Mouse (Mus musculus) spleen, adult 2 months (tissue): ENCODE measurements around the gene Tmcc1. TPM values are rescaled to one million over a fixed set of nuclear protein-coding genes. Genes with fewer than 3 reads are reported as not detected.

ENCODE experiments used
- DNase-seq, 2 experiments: peaks; one replicate each; pipeline versions ENCODE4 v3.0.0 to v3.0.0-alpha.2; 2012 to 2021; ENCODE audit warnings: low spot score in 2 of 2, low read depth in 1 of 2
- H3K27ac ChIP-seq: fragments of 200-500 bp; 2 replicates; pipeline ENCODE4 v1.5.1; 2012; ENCODE audit warnings: low read length, inconsistent platforms; ENCODE audit not compliant: insufficient read depth
- H3K27me3 ChIP-seq: fragments of 200-500 bp; 2 replicates; pipeline ENCODE4 v1.6.1; 2012; ENCODE audit warnings: mild to moderate bottlenecking, moderate library complexity, low read length, inconsistent platforms; ENCODE audit not compliant: control insufficient read depth, insufficient read depth
- H3K36me3 ChIP-seq: fragments of 200-500 bp; 2 replicates; pipeline ENCODE4 v1.6.1; 2012; ENCODE audit warnings: mild to moderate bottlenecking, low read length, inconsistent platforms; ENCODE audit not compliant: control insufficient read depth, insufficient read depth
- H3K4me1 ChIP-seq: fragments of 200-500 bp; 2 replicates; pipeline ENCODE4 v1.6.1; 2011; ENCODE audit warnings: inconsistent platforms; ENCODE audit not compliant: control insufficient read depth, insufficient read depth, insufficient read length
- H3K4me3 ChIP-seq: fragments of 200-500 bp; 2 replicates; pipeline ENCODE4 v1.5.1; 2011; ENCODE audit warnings: mild to moderate bottlenecking, inconsistent platforms; ENCODE audit not compliant: insufficient read depth, insufficient read length; ENCODE audit errors: extremely low read depth
- CTCF ChIP-seq: fragments of 200-500 bp; IDR thresholded peaks from 2 replicates; pipeline ENCODE4 v1.5.1; 2011; ENCODE audit warnings: mild to moderate bottlenecking, inconsistent platforms; ENCODE audit not compliant: insufficient read depth, insufficient read length, insufficient replicate concordance; ENCODE audit errors: extremely low read depth
- POLR2A ChIP-seq: fragments of 200-500 bp; IDR thresholded peaks from 2 replicates; pipeline ENCODE4 v1.6.1; 2011; ENCODE audit warnings: low read depth, low read length, inconsistent platforms
- WGBS: fragments of 180-500 bp; shearing (Covaris S2); methylation state at CpG from one replicate; pipeline ENCODE4 v1.1.7; 2018; 5-methylcytosine and 5-hydroxymethylcytosine counted together
- polyA plus RNA-seq: library from polyadenylated mRNA; depleted of rRNA; stranded (reverse); fragments of >200 nt; gene quantifications from 2 replicates; pipeline ENCODE4 v1.2.3, GENCODE M21; 2012

Gene Tmcc1
- polyA plus RNA-seq, 1 experiment = 7.6 TPM

- 75% methylated on average over 12 of the region's 12 CpGs for WGBS
- DNase-seq = no peak
These were observed 183.9 kb downstream of the Tmcc1 start for GRCm38 (mm10) chr6:116009426-116009825.

GRCm38 (mm10) chr6:116007561-116008173 is 185.6 kb downstream of the Tmcc1 start:
- Histone ChIP-seq H3K27ac (no peak overlapping the region), H3K4me3 (no peak overlapping the region), H3K36me3 (no peaks in the 10 kb centered on the region), H3K27me3 (no peaks in the 10 kb centered on the region), H3K4me1 (peaks cover 8% of the 10 kb centered on the region; the same call in 1 of the 2 replicates)
- DNase-seq = peak in 1 of 2 experiments; percentile 61
- TF ChIP-seq POLR2A (no peak), CTCF (peak; percentile 65; the same call in 1 of the 2 replicates)
- WGBS = 32% methylated on average over 9 of the region's 9 CpGs

More at GRCm38 (mm10) chr6:116009426-116009825, 183.9 kb downstream of the Tmcc1 start:
- Histone ChIP-seq H3K27me3 (no peaks in the 10 kb centered on the region), H3K27ac (no peak overlapping the region), H3K4me1 (no peaks in the 10 kb centered on the region; the same call in 1 of the 2 replicates), H3K36me3 (no peaks in the 10 kb centered on the region), H3K4me3 (no peak overlapping the region)
- no peak for TF ChIP-seq CTCF
- no peak for TF ChIP-seq POLR2A

GRCm38 (mm10) chr6:116006731-116007130 is 186.6 kb downstream of the Tmcc1 start:
- WGBS = 63% methylated on average over 9 of the region's 9 CpGs

GRCm38 (mm10) chr6:116005959-116006288 is 187.4 kb downstream of the Tmcc1 start:
- no peak overlapping the region for H3K4me3 ChIP-seq
- WGBS = 90% methylated on average over 4 of the region's 4 CpGs
- no peak for DNase-seq
- no peak for TF ChIP-seq CTCF
- TF ChIP-seq POLR2A = no peak
- H3K4me1 ChIP-seq = peaks cover 9% of the 10 kb centered on the region; the same call in 1 of the 2 replicates
- H3K36me3 ChIP-seq = no peaks in the 10 kb centered on the region
- no peak overlapping the region for H3K27ac ChIP-seq
- no peaks in the 10 kb centered on the region for H3K27me3 ChIP-seq

More at GRCm38 (mm10) chr6:116006731-116007130, 186.6 kb downstream of the Tmcc1 start:
- Histone ChIP-seq H3K27ac (peak overlapping the region; percentile 20; the same call in 1 of the 2 replicates), H3K27me3 (no peaks in the 10 kb centered on the region), H3K36me3 (no peaks in the 10 kb centered on the region), H3K4me3 (no peak overlapping the region), H3K4me1 (peaks cover 9% of the 10 kb centered on the region; the same call in 1 of the 2 replicates)
- no peak for DNase-seq
- TF ChIP-seq CTCF = no peak
- TF ChIP-seq POLR2A = no peak

GRCm38 (mm10) chr6:116005275-116005958 is 187.9 kb downstream of the Tmcc1 start:
- peaks cover 9% of the 10 kb centered on the region; the same call in 1 of the 2 replicates for H3K4me1 ChIP-seq
- no peaks in the 10 kb centered on the region for H3K27me3 ChIP-seq
- 89% methylated on average over 17 of the region's 17 CpGs for WGBS
- no peak for TF ChIP-seq CTCF
- TF ChIP-seq POLR2A = no peak
- no peak for DNase-seq
- no peak overlapping the region for H3K27ac ChIP-seq
- no peak overlapping the region for H3K4me3 ChIP-seq
- no peaks in the 10 kb centered on the region for H3K36me3 ChIP-seq

- Histone ChIP-seq H3K4me1 (peaks cover 9% of the 10 kb centered on the region; the same call in 1 of the 2 replicates), H3K4me3 (no peak overlapping the region), H3K27me3 (no peaks in the 10 kb centered on the region), H3K27ac (0 out of 2 replicates have a peak overlapping the region, but pooled peaks have one; percentile 44), H3K36me3 (no peaks in the 10 kb centered on the region)
- no peak for TF ChIP-seq CTCF
- no peak for TF ChIP-seq POLR2A
- no peak for DNase-seq
- WGBS = 69% methylated on average over 6 of the region's 6 CpGs
These were observed 188.6 kb downstream of the Tmcc1 start for GRCm38 (mm10) chr6:116004716-116005115.
